Mouse (Mus musculus) gastrocnemius, adult 2 months (tissue): ENCODE results near the gene Fam205a2. TPM values are rescaled to one million over a fixed set of nuclear protein-coding genes. Genes with fewer than 3 reads are reported as not detected.
"Not testable (repeated sequence)": the region's sequence is repeated elsewhere in the genome, so short reads cannot be mapped to it uniquely, and the experiment has no call there.

ENCODE experiments used
- DNase-seq: peaks from one replicate; pipeline ENCODE4 v3.0.0; 2022
- H3K27ac ChIP-seq: fragments of 200-600 bp; 2 replicates; pipeline ENCODE4 v1.8.1; 2022; ENCODE audit warnings: mild to moderate bottlenecking
- H3K4me3 ChIP-seq: fragments of 200-600 bp; 2 replicates; pipeline ENCODE4 v1.8.1; 2022; ENCODE audit warnings: mild to moderate bottlenecking, moderate library complexity
- intact Hi-C: fragments of 180-260 bp; cut with DNase I; formaldehyde crosslinking; loops from one replicate; pipeline ENCODE4 v1.15.1; 2025
- long read RNA-seq, 2 experiments: library from polyadenylated mRNA; stranded (forward); transcript quantifications; one replicate each; pipeline ENCODE4 v2.0.0; 2021
- total RNA-seq, 2 experiments: library from RNA; stranded (reverse); gene quantifications; 2 replicates each; pipeline ENCODE4 v1.2.3; 2021

Fam205a2 gene
- total RNA-seq: not detected
- long read RNA-seq, experiment 1: 0 reads
- long read RNA-seq, experiment 2: 0 reads

- H3K4me3 ChIP-seq, intact Hi-C loops, DNase-seq, H3K27ac ChIP-seq: not testable (repeated sequence)
Observed at GRCm38 (mm10) chr4:42528075-42528474, at the start of gene Fam205a2. TSS of gene Fam205a2 (minus strand) at chr4:42528175.

Other genes with a start within 250 kb of the Fam205a2 start
- not detected for gene Gm21953, start 233.9 kb downstream of the Fam205a2 start, total RNA-seq
- gene Fam205a3, start 209.8 kb downstream of the Fam205a2 start, total RNA-seq: not detected
- gene Gm21586, start 88.8 kb downstream of the Fam205a2 start, total RNA-seq: not detected
- under 1 TPM in 1 of 2 experiments, not detected in 1; 0.08 TPM for gene Gm2163, start 61.4 kb downstream of the Fam205a2 start, total RNA-seq
- not detected for gene Gm10591, start 84.0 kb upstream of the Fam205a2 start, total RNA-seq
- gene Gm2564, start 101.5 kb upstream of the Fam205a2 start, total RNA-seq: 10 to 100 TPM in 1 of 2 experiments, 1 to 10 TPM in 1; 8.5 to 12.5 TPM
- not detected for gene Ccl27b, start 127.1 kb upstream of the Fam205a2 start, total RNA-seq
- gene Il11ra2, start 133.7 kb upstream of the Fam205a2 start, total RNA-seq: under 1 TPM in 1 of 2 experiments, not detected in 1; 0.25 TPM
- gene 4930578G10Rik, start 207.4 kb upstream of the Fam205a2 start, total RNA-seq: under 1 TPM in 1 of 2 experiments, not detected in 1; 0.95 TPM
- gene Ccl19, start 228.4 kb upstream of the Fam205a2 start, total RNA-seq: not detected
- 10 to 100 TPM in 1 of 2 experiments, 1 to 10 TPM in 1; 7.5 to 13.2 TPM for gene Ccl21a, start 245.8 kb upstream of the Fam205a2 start, total RNA-seq